Mouse (Mus musculus) neural tube, embryonic 14.5 days (tissue): Measurements from ENCODE around the gene Trim23. TPM values are rescaled to one million over a fixed set of nuclear protein-coding genes. Genes with fewer than 3 reads are reported as not detected.
"Not testable (repeated sequence)": the region's sequence is repeated elsewhere in the genome, so short reads cannot be mapped to it uniquely, and the experiment has no call there.

Experiments
- ATAC-seq: fragments of 200-750 bp; cut with Nextera tagmentation; 2 replicates; pipeline ENCODE4 v1.8.0; 2017; ENCODE audit warnings: low read depth, mild to moderate bottlenecking, moderate TSS enrichment, moderate library complexity
- H3K27ac ChIP-seq: fragments of 300-500 bp; sonication (generic); 2 replicates; pipeline ENCODE4 v1.5.1; 2014; ENCODE audit warnings: low read depth, mild to moderate bottlenecking, control low read depth, low read length, moderate library complexity, mixed read lengths
- H3K27me3 ChIP-seq: fragments of 300-500 bp; sonication (generic); 2 replicates; pipeline ENCODE4 v1.6.1; 2014; ENCODE audit warnings: low read length; ENCODE audit not compliant: control insufficient read depth, insufficient read depth
- H3K36me3 ChIP-seq: fragments of 300-500 bp; sonication (generic); 2 replicates; pipeline ENCODE4 v1.6.1; 2014; ENCODE audit warnings: low read length, mixed read lengths; ENCODE audit not compliant: control insufficient read depth, insufficient read depth
- H3K4me1 ChIP-seq: fragments of 300-500 bp; sonication (generic); 2 replicates; pipeline ENCODE4 v1.6.1; 2014; ENCODE audit warnings: low read length; ENCODE audit not compliant: control insufficient read depth, insufficient read depth
- H3K4me2 ChIP-seq: fragments of 300-500 bp; sonication (generic); 2 replicates; pipeline ENCODE4 v1.6.1; 2014; ENCODE audit warnings: mild to moderate bottlenecking, low read depth, low read length, control low read depth
- H3K4me3 ChIP-seq: fragments of 300-500 bp; sonication (generic); 2 replicates; pipeline ENCODE4 v1.5.1; 2014; ENCODE audit warnings: low read depth, low read length, control low read depth, mixed read lengths
- H3K9ac ChIP-seq: fragments of 300-500 bp; sonication (generic); replicated peaks from 2 replicates; pipeline ENCODE4 v1.6.1; 2014; ENCODE audit warnings: low read depth, mild to moderate bottlenecking, control low read depth, low read length, mixed read lengths
- H3K9me3 ChIP-seq: fragments of 300-500 bp; sonication (generic); 2 replicates; pipeline ENCODE4 v1.6.1; 2016; ENCODE audit warnings: low read length; ENCODE audit not compliant: control insufficient read depth
- WGBS: fragments of 180-500 bp; shearing (Covaris S2); extraction: QIAGEN DNeasy Blood & Tissue Kit; methylation state at CpG from one replicate; pipeline ENCODE4 v1.1.7; 2014; 5-methylcytosine and 5-hydroxymethylcytosine counted together
- polyA plus RNA-seq: library from polyadenylated mRNA; unstranded; fragments of >200 nt; fragmentation: Nextera tagmentation; extraction: Ambion mirVana; gene quantifications from 2 replicates; pipeline ENCODE4 v1.2.1, GENCODE M21; 2014

The Trim23 gene
- polyA plus RNA-seq, 1 experiment from 2014 or later: 43.5 TPM

GRCm38 (mm10) chr13:104171711-104172110, 6.9 kb upstream of the Trim23 start:
- Histone ChIP-seq H3K4me3 (no peak overlapping the region), H3K4me2 (no peak overlapping the region), H3K27ac (no peak overlapping the region), H3K4me1 (peaks cover 3% of the 10 kb centered on the region; the same call in 1 of the 2 replicates), H3K9ac (no peak overlapping the region), H3K27me3 (no peaks in the 10 kb centered on the region), H3K36me3 (peaks cover 3% of the 10 kb centered on the region; the same call in 1 of the 2 replicates), H3K9me3 (no peaks in the 10 kb centered on the region)
- 97% methylated on average over 5 of the region's 5 CpGs for WGBS
- ATAC-seq: no peak

- no peak for ATAC-seq
- Histone ChIP-seq H3K27ac (no peak overlapping the region), H3K27me3 (no peaks in the 10 kb centered on the region)
Measured at GRCm38 (mm10) chr13:104172498-104172897, 6.1 kb upstream of the Trim23 start.

GRCm38 (mm10) chr13:104176874-104177273, 1.7 kb upstream of the Trim23 start:
- Histone ChIP-seq H3K27ac (no peak overlapping the region), H3K9me3 (no peaks in the 10 kb centered on the region), H3K9ac (no peak overlapping the region), H3K4me2 (peak overlapping the region; percentile 80), H3K36me3 (no peaks in the 10 kb centered on the region; the same call in 1 of the 2 replicates), H3K4me1 (peaks cover 13% of the 10 kb centered on the region), H3K27me3 (no peaks in the 10 kb centered on the region), H3K4me3 (peak overlapping the region; percentile 96; the same call in 1 of the 2 replicates)
- ATAC-seq: no peak
- WGBS: 86% methylated on average over 3 of the region's 3 CpGs

More at GRCm38 (mm10) chr13:104172498-104172897, 6.1 kb upstream of the Trim23 start:
- Histone ChIP-seq H3K4me3 (no peak overlapping the region), H3K36me3 (peaks cover 3% of the 10 kb centered on the region; the same call in 1 of the 2 replicates), H3K9me3 (no peaks in the 10 kb centered on the region), H3K4me1 (peaks cover 8% of the 10 kb centered on the region), H3K9ac (no peak overlapping the region), H3K4me2 (no peak overlapping the region)

- peak; percentile 92 for ATAC-seq
- H3K27me3 ChIP-seq: no peaks in the 10 kb centered on the region
- no peaks in the 10 kb centered on the region for H3K9me3 ChIP-seq
- under 1% methylated on average over 32 of the region's 32 CpGs for WGBS
- H3K27ac ChIP-seq: peak within 1 kb of the TSS; percentile 62
- peaks cover 13% of the 10 kb centered on the region for H3K4me1 ChIP-seq
- H3K4me3 ChIP-seq: peak within 1 kb of the TSS; percentile 96
- no peaks in the 10 kb centered on the region; the same call in 1 of the 2 replicates for H3K36me3 ChIP-seq
- H3K9ac ChIP-seq: peak within 1 kb of the TSS; percentile 80
- H3K4me2 ChIP-seq: peak within 1 kb of the TSS; percentile 80
Measured at GRCm38 (mm10) chr13:104177796-104178649, 574 bp upstream of the Trim23 start, which contains the start of gene Trappc13. Trappc13 (minus strand) TSS chr13:104178469.

- no peaks in the 10 kb centered on the region; the same call in 1 of the 2 replicates for H3K36me3 ChIP-seq
- H3K9me3 ChIP-seq: no peaks in the 10 kb centered on the region
- ATAC-seq: no peak; the same call in none of the 2 replicates
- whole genome bisulfite sequencing: 22% methylated on average over 13 of the region's 13 CpGs
- H3K4me3 ChIP-seq: peak overlapping the region; percentile 96
- peak overlapping the region; percentile 71 for H3K4me2 ChIP-seq
- peak overlapping the region; percentile 62; the same call in 1 of the 2 replicates for H3K27ac ChIP-seq
- H3K9ac ChIP-seq: peak overlapping the region; percentile 80
- no peaks in the 10 kb centered on the region for H3K27me3 ChIP-seq
- peaks cover 13% of the 10 kb centered on the region for H3K4me1 ChIP-seq
Measured at GRCm38 (mm10) chr13:104179176-104179888, 735 bp downstream of the Trim23 start.

- Histone ChIP-seq H3K9me3 (no peaks in the 10 kb centered on the region), H3K4me2 (no peak overlapping the region), H3K4me1 (no peaks in the 10 kb centered on the region), H3K36me3 (peaks cover 21% of the 10 kb centered on the region), H3K27ac (no peak overlapping the region), H3K9ac (no peak overlapping the region), H3K27me3 (no peaks in the 10 kb centered on the region), H3K4me3 (no peak overlapping the region)
- WGBS: 91% methylated on average over 4 of the region's 4 CpGs
- ATAC-seq: no peak
Measured at GRCm38 (mm10) chr13:104187357-104187756, 8.8 kb downstream of the Trim23 start.

GRCm38 (mm10) chr13:104195891-104196290, 17.3 kb downstream of the Trim23 start:
- not testable (repeated sequence) for H3K9ac ChIP-seq, H3K27ac ChIP-seq, H3K4me2 ChIP-seq, ATAC-seq, H3K27me3 ChIP-seq, H3K9me3 ChIP-seq, H3K4me1 ChIP-seq, H3K4me3 ChIP-seq
- H3K36me3 ChIP-seq: peaks cover 22% of the 10 kb centered on the region

- WGBS: 64% methylated on average over 1 of the region's 1 CpGs
- Histone ChIP-seq H3K4me3 (no peak overlapping the region), H3K9me3 (no peaks in the 10 kb centered on the region), H3K27me3 (no peaks in the 10 kb centered on the region), H3K9ac (no peak overlapping the region), H3K4me2 (no peak overlapping the region), H3K36me3 (peaks cover 12% of the 10 kb centered on the region), H3K4me1 (no peaks in the 10 kb centered on the region), H3K27ac (no peak overlapping the region)
- ATAC-seq: no peak
Measured at GRCm38 (mm10) chr13:104204313-104204712, 25.7 kb downstream of the Trim23 start.

GRCm38 (mm10) chr13:104227478-104227877, 48.9 kb downstream of the Trim23 start:
- H3K9ac ChIP-seq: no peak overlapping the region

More at GRCm38 (mm10) chr13:104227478-104227877, 48.9 kb downstream of the Trim23 start:
- Histone ChIP-seq H3K36me3 (no peaks in the 10 kb centered on the region), H3K4me1 (peaks cover 7% of the 10 kb centered on the region), H3K9me3 (no peaks in the 10 kb centered on the region), H3K27me3 (no peaks in the 10 kb centered on the region), H3K4me3 (peak overlapping the region; percentile 57), H3K4me2 (peak overlapping the region; percentile 66), H3K27ac (no peak overlapping the region)
- ATAC-seq: no peak
- WGBS: 78% methylated on average over 3 of the region's 3 CpGs
